Mouse (Mus musculus): ENCODE data around the gene Gab2.

Gene Gab2

GRCm38 (mm10) chr7:97251638-97252037, 170.3 kb downstream of the Gab2 start:
- DNase-seq (ENCODE audit: low spot score in 2 of 2), result no peak

DNA sequence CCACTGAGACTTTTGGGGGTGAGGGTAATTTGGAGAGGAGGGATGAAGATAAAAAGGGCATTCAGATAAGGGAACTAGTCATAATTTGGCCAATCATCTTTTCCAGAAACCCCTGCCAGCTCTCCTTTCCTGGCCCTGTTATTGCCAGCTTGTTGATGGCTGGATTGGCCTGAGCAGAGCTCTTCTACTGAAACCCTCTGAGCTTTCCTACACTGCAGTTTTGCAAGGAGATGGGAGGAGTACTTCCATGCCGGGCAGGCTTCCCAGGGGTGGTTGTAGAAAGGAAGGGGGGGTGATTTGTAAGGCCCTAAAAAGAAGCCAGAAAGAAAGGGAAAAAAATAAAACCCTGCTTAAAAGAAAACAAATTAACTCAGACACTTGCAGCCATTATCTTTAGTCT, 181.2 kb downstream of the Gab2 start:
- peak; percentile 23 to 70 for DNase-seq (ENCODE audit: low spot score in 2 of 2)

- DNase-seq (ENCODE audit: low spot score in 2 of 2), result no peak
Measured at GRCm38 (mm10) chr7:97270367-97270766, 189.0 kb downstream of the Gab2 start.

DNA sequence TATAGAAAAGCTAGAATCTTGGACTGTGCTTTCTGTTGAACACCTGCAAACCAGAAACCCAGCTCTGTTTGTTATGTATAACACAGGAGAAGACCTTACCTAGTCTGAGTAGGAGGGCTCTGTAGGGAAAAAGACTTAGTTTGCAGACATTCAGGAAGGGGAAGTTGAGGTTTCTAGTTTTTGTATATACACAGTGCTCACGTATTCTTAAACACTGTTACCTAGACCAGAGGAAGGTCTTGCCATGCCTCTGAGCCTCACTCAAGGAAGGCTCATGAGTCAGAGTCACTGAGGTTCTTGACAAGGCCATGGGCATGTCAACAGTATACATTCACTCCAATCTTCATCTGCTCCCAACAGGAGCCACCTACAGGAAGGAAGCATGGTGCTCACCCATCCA, 189.7 kb downstream of the Gab2 start:
- no peak for DNase-seq (ENCODE audit: low spot score in 2 of 2)

GRCm38 (mm10) chr7:97296986-97297385, 215.6 kb downstream of the Gab2 start:
- DNase-seq (ENCODE audit: low spot score in 2 of 2), result no peak

- peak; percentile 37 to 48 for DNase-seq (ENCODE audit: low spot score in 2 of 2)
Measured at GRCm38 (mm10) chr7:97297466-97297865, 216.1 kb downstream of the Gab2 start.

GRCm38 (mm10) chr7:97298279-97298678, 216.9 kb downstream of the Gab2 start:
- no peak for DNase-seq (ENCODE audit: low spot score in 2 of 2)

- DNase-seq (ENCODE audit: low spot score in 2 of 2), result no peak
Measured at GRCm38 (mm10) chr7:97298943-97299342, 217.6 kb downstream of the Gab2 start.

- DNase-seq (ENCODE audit: low spot score in 2 of 2), result no peak
Measured at GRCm38 (mm10) chr7:97300914-97301313, 219.5 kb downstream of the Gab2 start.

DNA sequence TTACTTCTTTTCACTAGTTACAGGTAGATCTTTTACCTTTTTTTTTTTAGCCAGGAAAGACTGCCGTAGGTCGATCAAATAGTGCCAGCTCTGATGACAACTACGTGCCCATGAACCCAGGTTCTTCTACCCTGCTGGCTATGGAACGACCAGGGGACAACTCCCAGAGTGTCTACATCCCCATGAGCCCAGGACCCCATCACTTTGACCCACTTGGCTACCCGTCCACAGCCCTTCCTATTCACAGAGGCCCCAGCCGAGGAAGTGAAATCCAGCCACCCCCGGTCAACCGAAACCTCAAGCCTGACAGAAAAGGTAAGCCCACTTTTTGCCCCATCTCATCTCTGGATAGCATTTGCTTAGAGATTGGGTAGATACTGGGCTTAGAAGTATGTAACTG, 219.9 kb downstream of the Gab2 start:
- no peak for DNase-seq (ENCODE audit: low spot score in 2 of 2)

GRCm38 (mm10) chr7:97302261-97302660, 220.9 kb downstream of the Gab2 start:
- DNase-seq (ENCODE audit: low spot score in 2 of 2), result no peak

DNA sequence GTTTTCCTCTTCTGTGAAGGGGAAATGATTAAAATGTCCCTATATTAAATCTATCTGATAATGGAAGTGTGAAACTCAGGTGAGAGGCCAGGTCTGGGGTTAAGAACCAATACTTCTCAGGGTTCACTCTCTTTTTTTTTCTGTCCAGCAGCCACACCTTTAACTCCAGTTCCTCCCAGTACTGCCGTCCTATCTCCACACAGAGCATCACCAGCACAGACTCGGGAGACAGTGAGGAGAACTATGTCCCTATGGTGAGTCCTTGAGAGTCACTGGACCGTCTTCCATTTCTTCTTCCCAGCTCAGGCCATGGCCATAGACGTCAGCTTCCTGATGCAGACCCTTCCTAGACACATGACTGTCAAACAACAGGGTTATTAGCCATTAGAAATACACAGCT, 221.5 kb downstream of the Gab2 start:
- DNase-seq (ENCODE audit: low spot score in 2 of 2), result no peak

DNA sequence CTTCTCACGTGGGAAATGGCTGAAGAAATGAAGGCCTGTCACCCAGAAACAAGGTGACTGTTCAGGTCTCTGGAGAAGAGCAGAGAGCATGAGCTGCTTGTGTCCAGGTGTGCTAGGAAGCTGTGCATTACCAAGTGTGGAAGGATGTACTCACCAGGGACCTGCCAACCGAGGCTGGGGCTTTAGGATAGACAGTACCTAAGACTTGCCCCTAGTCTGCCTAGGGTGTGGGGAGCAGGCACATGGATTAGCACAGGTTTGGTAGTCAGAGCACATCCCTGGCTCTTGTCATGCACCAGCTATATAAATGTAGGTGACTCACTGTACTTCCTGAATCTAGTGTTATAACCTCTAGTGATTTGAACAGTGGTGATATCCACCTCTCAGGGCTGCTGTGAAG, 222.2 kb downstream of the Gab2 start:
- DNase-seq (ENCODE audit: low spot score in 2 of 2), result no peak

GRCm38 (mm10) chr7:97304471-97304870, 223.1 kb downstream of the Gab2 start:
- DNase-seq (ENCODE audit: low spot score in 2 of 2), result no peak

GRCm38 (mm10) chr7:97305206-97305605, 223.8 kb downstream of the Gab2 start:
- DNase-seq (ENCODE audit: low spot score in 2 of 2), result no peak

DNA sequence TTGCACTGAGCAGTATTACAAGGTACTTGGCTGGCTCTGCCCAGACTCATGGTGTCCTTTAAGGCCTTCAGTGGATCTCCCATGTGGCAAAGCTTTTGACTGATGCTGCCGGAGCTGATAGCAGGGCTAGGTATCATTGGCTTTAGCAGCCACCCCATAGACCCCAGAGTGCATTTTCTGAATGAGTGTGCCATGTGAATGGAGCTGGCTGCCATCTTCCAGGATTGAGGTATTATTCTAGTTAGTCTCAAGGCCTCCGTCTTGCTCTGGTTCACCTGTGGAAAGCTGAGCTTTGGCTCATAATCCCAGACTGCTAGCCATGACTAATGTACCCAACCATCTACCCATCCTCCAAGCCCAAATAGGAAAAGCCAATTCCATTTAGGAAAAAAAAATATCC, 225.4 kb downstream of the Gab2 start:
- no peak for DNase-seq (ENCODE audit: low spot score in 2 of 2)

- DNase-seq (ENCODE audit: low spot score in 2 of 2), result no peak
Measured at GRCm38 (mm10) chr7:97307546-97307945, 226.2 kb downstream of the Gab2 start.

GRCm38 (mm10) chr7:97309461-97310340, 228.3 kb downstream of the Gab2 start:
- DNase-seq (ENCODE audit: low spot score in 2 of 2), result no peak

- no peak for DNase-seq (ENCODE audit: low spot score in 2 of 2)
Measured at GRCm38 (mm10) chr7:97310341-97310635, 228.9 kb downstream of the Gab2 start.

- no peak for DNase-seq (ENCODE audit: low spot score in 2 of 2)
Measured at GRCm38 (mm10) chr7:97311620-97312019, 230.2 kb downstream of the Gab2 start.

GRCm38 (mm10) chr7:97312196-97312595, 230.8 kb downstream of the Gab2 start:
- no peak for DNase-seq (ENCODE audit: low spot score in 2 of 2)

- DNase-seq (ENCODE audit: low spot score in 2 of 2), result no peak
Measured at GRCm38 (mm10) chr7:97312856-97313255, 231.5 kb downstream of the Gab2 start.

DNA sequence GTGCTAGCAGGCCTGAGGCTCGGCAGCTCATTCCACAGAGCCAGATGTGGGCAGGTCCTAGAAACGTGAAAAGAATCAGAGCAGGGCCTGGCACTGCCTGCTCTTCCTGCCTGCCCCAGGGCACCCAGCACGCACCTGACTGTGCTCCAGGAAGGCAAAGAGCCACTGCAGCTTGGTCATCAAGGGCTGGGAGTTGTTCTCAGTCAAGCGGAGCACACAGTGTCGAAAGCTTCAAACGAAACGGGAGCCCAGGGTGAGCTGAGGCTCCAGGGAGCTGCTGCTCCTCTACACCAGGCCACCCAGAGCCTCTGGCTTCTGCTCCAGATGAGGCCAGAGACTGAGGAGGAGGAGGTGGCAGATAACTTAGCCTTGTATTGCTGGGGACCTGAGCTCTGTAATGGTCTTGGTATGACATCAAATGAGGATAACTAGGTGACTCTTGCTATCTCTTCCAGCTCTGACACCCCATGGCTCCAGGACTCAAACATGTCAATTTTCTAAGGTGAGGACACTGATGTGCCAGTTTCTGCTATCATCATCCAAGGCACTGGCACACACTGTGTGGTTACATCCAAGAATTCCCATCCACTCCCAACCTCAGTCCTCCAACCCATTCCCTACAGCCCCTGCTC, 232.1 kb downstream of the Gab2 start:
- no peak for DNase-seq (ENCODE audit: low spot score in 2 of 2)
